Mouse (Mus musculus) forebrain, embryonic 14.5 days (tissue): ENCODE results near the gene 1700061G19Rik. TPM values are rescaled to one million over a fixed set of nuclear protein-coding genes. Genes with fewer than 3 reads are reported as not detected.
A peak's percentile ranks its signal among the peaks of the same experiment; 100 is the strongest.

Experiments
- ATAC-seq: fragments of 200-750 bp; cut with Nextera tagmentation; 2 replicates; pipeline ENCODE4 v1.8.0; 2017; ENCODE audit warnings: mild to moderate bottlenecking, moderate library complexity
- DNase-seq: peaks from one replicate; pipeline ENCODE4 v3.0.0-alpha.2; 2015; ENCODE audit warnings: low spot score
- H3K27ac ChIP-seq: fragments of 300-500 bp; sonication (generic); 2 replicates; pipeline ENCODE4 v1.5.1; 2014; ENCODE audit warnings: low read depth, mild to moderate bottlenecking, control low read depth, low read length, moderate library complexity
- H3K27me3 ChIP-seq: fragments of 300-500 bp; sonication (generic); replicated peaks from 2 replicates; pipeline ENCODE4 v1.6.1; 2014; ENCODE audit warnings: low read length, control low read depth, mixed read lengths; ENCODE audit not compliant: control insufficient read depth, insufficient read depth
- H3K36me3 ChIP-seq: fragments of 300-500 bp; sonication (generic); 2 replicates; pipeline ENCODE4 v1.6.1; 2014; ENCODE audit warnings: low read length, control low read depth; ENCODE audit not compliant: control insufficient read depth, insufficient read depth
- H3K4me1 ChIP-seq: fragments of 300-500 bp; sonication (generic); 2 replicates; pipeline ENCODE4 v1.6.1; 2014; ENCODE audit warnings: antibody characterized with exemption, low read length, control low read depth; ENCODE audit not compliant: control insufficient read depth, insufficient read depth
- H3K4me2 ChIP-seq: fragments of 300-500 bp; sonication (generic); 2 replicates; pipeline ENCODE4 v1.6.1; 2014; ENCODE audit warnings: mild to moderate bottlenecking, control low read depth, low read length
- H3K4me3 ChIP-seq: fragments of 300-500 bp; sonication (generic); 2 replicates; pipeline ENCODE4 v1.5.1; 2014; ENCODE audit warnings: low read depth, low read length, control low read depth
- H3K9ac ChIP-seq: fragments of 300-500 bp; sonication (generic); 2 replicates; pipeline ENCODE4 v1.6.1; 2014; ENCODE audit warnings: mild to moderate bottlenecking, low read length, control low read depth, moderate library complexity
- H3K9me3 ChIP-seq: fragments of 300-500 bp; sonication (generic); replicated peaks from 2 replicates; pipeline ENCODE4 v1.6.1; 2016; ENCODE audit warnings: low read length, control low read depth, mixed read lengths; ENCODE audit not compliant: control insufficient read depth
- WGBS: fragments of 180-500 bp; shearing (Covaris S2); extraction: QIAGEN DNeasy Blood & Tissue Kit; methylation state at CpG from one replicate; pipeline ENCODE4 v1.1.7; 2014; 5-methylcytosine and 5-hydroxymethylcytosine counted together
- polyA plus RNA-seq: library from polyadenylated mRNA; unstranded; fragments of >200 nt; fragmentation: Nextera tagmentation; extraction: Ambion mirVana; gene quantifications from 2 replicates; pipeline ENCODE4 v1.2.1, GENCODE M21; 2014

Gene 1700061G19Rik
- polyA plus RNA-seq, 1 experiment from 2014 or later = 0.08 TPM

DNA sequence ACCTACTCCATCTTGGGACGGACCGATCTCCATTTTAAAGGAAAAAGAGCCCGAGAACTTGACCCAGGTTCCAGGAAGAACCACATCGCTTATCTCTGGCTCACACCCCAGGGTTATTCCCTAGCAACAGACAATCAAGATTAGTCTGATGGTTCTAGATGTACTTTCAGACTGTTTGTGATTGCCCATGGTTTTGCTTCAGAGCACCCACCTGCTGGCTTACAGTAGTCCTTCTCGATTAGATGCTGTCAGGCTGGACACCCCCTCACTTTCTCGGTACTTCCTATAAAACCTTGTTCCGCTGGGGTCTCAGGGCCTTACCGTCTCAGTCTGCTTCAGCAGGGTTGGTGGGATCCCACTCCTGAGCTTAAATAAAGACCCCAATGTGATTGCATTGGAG, 38.9 kb upstream of the 1700061G19Rik start:
- no peaks in the 10 kb centered on the region for H3K36me3 ChIP-seq
- WGBS = 94% methylated on average over 8 of the region's 8 CpGs
- no peak for DNase-seq

DNA sequence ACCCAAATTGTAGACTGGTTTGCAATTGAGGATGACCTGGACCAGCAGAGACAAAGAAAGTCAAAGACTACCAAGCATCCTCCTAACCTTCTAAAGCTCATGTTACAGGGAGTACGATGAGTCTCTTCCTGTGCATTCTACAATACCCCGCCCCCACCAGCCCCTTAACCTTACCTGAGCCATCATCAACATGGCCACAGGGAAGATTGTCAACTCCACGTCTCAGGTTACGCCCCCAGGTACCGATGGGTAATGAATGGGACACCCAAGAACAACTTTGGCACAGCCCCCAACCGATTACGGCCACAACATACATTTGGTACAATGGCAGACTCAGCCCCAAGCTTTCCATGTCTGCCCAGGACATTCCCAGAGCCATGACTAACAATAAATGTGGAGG, 34.8 kb upstream of the 1700061G19Rik start:
- WGBS = 82% methylated on average over 7 of the region's 7 CpGs
- no peak overlapping the region for H3K4me2 ChIP-seq
- no peak for DNase-seq

More for the DNA sequence above, 38.9 kb upstream of the 1700061G19Rik start:
- no peak overlapping the region for H3K27ac ChIP-seq
- no peak overlapping the region for H3K9ac ChIP-seq
- no peaks in the 10 kb centered on the region for H3K9me3 ChIP-seq
- ATAC-seq = no peak
- H3K27me3 ChIP-seq = no peaks in the 10 kb centered on the region
- no peaks in the 10 kb centered on the region for H3K4me1 ChIP-seq
- no peak overlapping the region for H3K4me3 ChIP-seq
- H3K4me2 ChIP-seq = no peak overlapping the region

DNA sequence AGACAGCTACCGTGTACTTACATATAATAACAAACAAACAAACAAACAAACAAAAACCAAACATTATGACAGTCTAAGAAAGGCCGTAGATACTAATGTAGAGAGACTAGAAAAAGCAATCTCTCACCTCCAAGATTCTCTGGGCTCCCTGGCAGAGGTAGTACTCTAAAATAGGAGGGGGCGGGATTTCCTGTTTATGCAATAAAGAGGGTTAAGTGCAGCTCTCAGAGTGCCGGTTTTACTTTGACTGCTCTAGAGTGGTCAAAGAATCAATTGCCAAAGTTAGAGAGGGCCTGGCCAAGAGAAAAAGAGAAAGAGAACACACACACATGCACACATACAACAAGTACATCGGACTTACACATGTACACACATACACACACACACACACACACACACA, 33.1 kb upstream of the 1700061G19Rik start:
- Histone ChIP-seq H3K9ac (no peak overlapping the region), H3K4me1 (no peaks in the 10 kb centered on the region), H3K9me3 (no peaks in the 10 kb centered on the region), H3K4me2 (no peak overlapping the region), H3K4me3 (no peak overlapping the region), H3K27ac (no peak overlapping the region), H3K36me3 (no peaks in the 10 kb centered on the region), H3K27me3 (no peaks in the 10 kb centered on the region)
- WGBS = 93% methylated on average over 5 of the region's 5 CpGs
- no peak for DNase-seq
- ATAC-seq = no peak

More for the DNA sequence above, 34.8 kb upstream of the 1700061G19Rik start:
- H3K4me3 ChIP-seq = no peak overlapping the region
- H3K4me1 ChIP-seq = no peaks in the 10 kb centered on the region
- no peaks in the 10 kb centered on the region for H3K27me3 ChIP-seq
- H3K27ac ChIP-seq = no peak overlapping the region
- H3K9ac ChIP-seq = no peak overlapping the region
- no peaks in the 10 kb centered on the region for H3K36me3 ChIP-seq
- H3K9me3 ChIP-seq = no peaks in the 10 kb centered on the region
- ATAC-seq = no peak

DNA sequence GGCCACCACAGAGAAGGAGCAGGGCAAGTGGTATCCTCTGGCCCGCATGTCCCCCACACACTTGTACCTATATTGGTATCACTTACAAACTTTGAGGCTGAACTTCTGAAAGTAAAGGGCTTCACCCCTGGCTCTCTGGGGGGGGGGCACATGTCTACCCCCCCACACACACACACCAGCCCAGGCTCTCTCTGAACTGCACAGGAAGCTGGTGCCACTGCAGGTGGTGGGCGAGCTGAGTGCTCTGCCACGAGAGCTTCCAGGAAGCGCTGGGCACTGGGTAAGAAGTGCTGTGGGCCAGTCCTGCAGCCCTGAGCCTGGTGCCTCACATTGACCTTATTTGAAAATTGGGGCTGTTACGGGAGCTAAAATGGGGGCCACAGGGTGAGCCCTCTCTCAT, 31.6 kb upstream of the 1700061G19Rik start:
- no peak for ATAC-seq

DNA sequence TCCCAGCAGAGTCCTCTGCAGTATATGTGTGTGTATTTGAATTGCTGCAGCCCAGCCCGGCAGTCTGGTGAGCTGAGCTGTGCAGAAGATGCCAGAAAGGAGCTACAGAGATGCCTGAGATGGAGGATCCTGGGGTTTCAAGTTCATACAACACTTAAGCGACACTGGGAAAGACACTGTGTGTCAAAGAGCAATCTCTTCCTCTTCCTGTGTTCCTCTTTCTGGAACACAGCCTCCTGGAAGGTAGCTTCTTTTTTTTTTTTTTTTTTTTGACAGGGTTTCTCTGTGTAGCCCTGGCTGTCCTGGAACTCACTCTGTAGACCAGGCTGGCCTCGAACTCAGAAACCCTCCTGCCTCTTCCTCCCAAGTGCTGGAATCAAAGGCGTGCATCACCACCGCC, 26.5 kb upstream of the 1700061G19Rik start:
- Histone ChIP-seq H3K4me1 (no peaks in the 10 kb centered on the region), H3K4me2 (no peak overlapping the region), H3K27ac (no peak overlapping the region), H3K36me3 (no peaks in the 10 kb centered on the region), H3K27me3 (no peaks in the 10 kb centered on the region), H3K9ac (no peak overlapping the region), H3K4me3 (no peak overlapping the region), H3K9me3 (no peaks in the 10 kb centered on the region)
- ATAC-seq (no peak), DNase-seq (no peak)
- 85% methylated on average over 5 of the region's 5 CpGs for WGBS

More for the DNA sequence above, 31.6 kb upstream of the 1700061G19Rik start:
- Histone ChIP-seq H3K4me2 (no peak overlapping the region), H3K36me3 (no peaks in the 10 kb centered on the region), H3K9ac (no peak overlapping the region), H3K4me3 (no peak overlapping the region), H3K27me3 (no peaks in the 10 kb centered on the region), H3K4me1 (no peaks in the 10 kb centered on the region), H3K9me3 (no peaks in the 10 kb centered on the region), H3K27ac (no peak overlapping the region)
- DNase-seq = no peak
- WGBS = 83% methylated on average over 5 of the region's 5 CpGs

DNA sequence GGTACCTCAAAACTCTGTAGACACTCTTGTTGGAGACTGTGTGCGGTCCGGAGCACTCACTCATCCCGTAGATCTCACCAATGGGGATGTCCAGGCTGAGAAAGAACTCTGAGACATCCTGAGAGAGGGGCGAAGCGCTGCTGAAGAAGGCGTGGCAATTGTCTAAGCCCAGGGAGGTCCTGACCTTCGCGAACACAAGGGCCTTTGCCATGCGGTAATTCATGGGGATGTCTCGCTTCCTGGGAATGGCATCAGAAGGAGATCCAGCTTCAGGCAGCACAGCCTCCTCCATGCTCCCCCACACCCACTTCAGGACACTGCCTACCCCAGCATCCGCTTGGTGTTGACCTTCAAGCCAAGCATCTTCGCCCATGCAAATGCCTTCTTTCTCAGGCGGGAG, 25.6 kb upstream of the 1700061G19Rik start:
- Histone ChIP-seq H3K27me3 (no peaks in the 10 kb centered on the region), H3K36me3 (no peaks in the 10 kb centered on the region), H3K4me1 (no peaks in the 10 kb centered on the region), H3K4me2 (no peak overlapping the region), H3K4me3 (no peak overlapping the region), H3K27ac (no peak overlapping the region), H3K9me3 (no peaks in the 10 kb centered on the region), H3K9ac (no peak overlapping the region)
- DNase-seq = no peak
- 87% methylated on average over 13 of the region's 13 CpGs for WGBS
- ATAC-seq = no peak

- peak; percentile 19 for DNase-seq
- ATAC-seq = no peak
Observed at GRCm38 (mm10) chr17:56851167-56851566, 24.1 kb upstream of the 1700061G19Rik start.

GRCm38 (mm10) chr17:56855421-56855820, 19.9 kb upstream of the 1700061G19Rik start:
- no peak overlapping the region for H3K27ac ChIP-seq
- no peaks in the 10 kb centered on the region for H3K36me3 ChIP-seq
- H3K4me1 ChIP-seq = no peaks in the 10 kb centered on the region
- H3K4me3 ChIP-seq = no peak overlapping the region
- H3K9ac ChIP-seq = no peak overlapping the region
- ATAC-seq = no peak
- no peaks in the 10 kb centered on the region for H3K27me3 ChIP-seq
- DNase-seq = no peak
- no peaks in the 10 kb centered on the region for H3K9me3 ChIP-seq
- H3K4me2 ChIP-seq = no peak overlapping the region
- WGBS = 78% methylated on average over 3 of the region's 3 CpGs

More at GRCm38 (mm10) chr17:56851167-56851566, 24.1 kb upstream of the 1700061G19Rik start:
- no peak overlapping the region for H3K4me2 ChIP-seq
- no peaks in the 10 kb centered on the region for H3K9me3 ChIP-seq
- H3K27me3 ChIP-seq = no peaks in the 10 kb centered on the region
- no peaks in the 10 kb centered on the region for H3K4me1 ChIP-seq
- no peak overlapping the region for H3K4me3 ChIP-seq
- H3K36me3 ChIP-seq = no peaks in the 10 kb centered on the region
- no peak overlapping the region for H3K27ac ChIP-seq
- WGBS = 60% methylated on average over 3 of the region's 3 CpGs
- no peak overlapping the region for H3K9ac ChIP-seq

- Histone ChIP-seq H3K9ac (no peak overlapping the region), H3K27me3 (no peaks in the 10 kb centered on the region), H3K36me3 (no peaks in the 10 kb centered on the region), H3K27ac (no peak overlapping the region), H3K4me3 (no peak overlapping the region), H3K4me1 (no peaks in the 10 kb centered on the region), H3K4me2 (no peak overlapping the region), H3K9me3 (no peaks in the 10 kb centered on the region)
- DNase-seq (peak; percentile 70), ATAC-seq (peak; percentile 50; the same call in 1 of the 2 replicates)
- WGBS = 43% methylated on average over 4 of the region's 4 CpGs
Observed at GRCm38 (mm10) chr17:56858216-56858615, 17.1 kb upstream of the 1700061G19Rik start.
